Mouse (Mus musculus): ENCODE data around the gene Pdhx. TPM values are rescaled to one million over a fixed set of nuclear protein-coding genes. Genes with fewer than 3 reads are reported as not detected.

Gene Pdhx
- total and polyA plus RNA-seq, 2 experiments = 19.2 to 24.0 TPM

GRCm38 (mm10) chr2:102979519-102979918 lies 93.8 kb downstream of the Pdhx start:
- no peaks in the 10 kb centered on the region for H3K36me3 ChIP-seq (ENCODE audit: control insufficient read depth, insufficient read depth, low read length)
- H3K27ac ChIP-seq (replicated peaks; ENCODE audit: insufficient read depth, low read depth, low read length) = no peak overlapping the region
- TF ChIP-seq CTCF (IDR thresholded peaks at IDR 0.05; ENCODE audit: low read depth, low read length) = no peak
- TF ChIP-seq POLR2A (IDR thresholded peaks at IDR 0.05; ENCODE audit: extremely low read depth, insufficient read depth, low read length) = no peak
- H3K79me2 ChIP-seq (ENCODE audit: control insufficient read depth, insufficient read depth, low read length) = no peaks in the 10 kb centered on the region
- no peaks in the 10 kb centered on the region for H3K4me1 ChIP-seq (ENCODE audit: control insufficient read depth, insufficient read depth, low read length)
- 88% methylated on average over 2 of the region's 2 CpGs for WGBS
- no peak for DNase-seq (ENCODE audit: extremely low read depth, low read depth, low spot score)
- H3K27me3 ChIP-seq (ENCODE audit: control insufficient read depth, insufficient read depth, low read length) = no peaks in the 10 kb centered on the region
- H3K4me3 ChIP-seq (ENCODE audit: insufficient read depth, low read depth, low read length) = no peak overlapping the region
- no peak overlapping the region for H3K9ac ChIP-seq (ENCODE audit: low read depth, low read length)

GRCm38 (mm10) chr2:102979112-102979511 lies 94.2 kb downstream of the Pdhx start:
- H3K79me2 ChIP-seq (ENCODE audit: control insufficient read depth, insufficient read depth, low read length) = no peaks in the 10 kb centered on the region
- no peak overlapping the region for H3K27ac ChIP-seq (replicated peaks; ENCODE audit: insufficient read depth, low read depth, low read length)
- no peak for DNase-seq (ENCODE audit: extremely low read depth, low read depth, low spot score)
- no peak overlapping the region for H3K9ac ChIP-seq (ENCODE audit: low read depth, low read length)
- TF ChIP-seq POLR2A (IDR thresholded peaks at IDR 0.05; ENCODE audit: extremely low read depth, insufficient read depth, low read length) = no peak
- no peak for TF ChIP-seq CTCF (IDR thresholded peaks at IDR 0.05; ENCODE audit: low read depth, low read length)
- H3K27me3 ChIP-seq (ENCODE audit: control insufficient read depth, insufficient read depth, low read length) = no peaks in the 10 kb centered on the region
- no peaks in the 10 kb centered on the region for H3K36me3 ChIP-seq (ENCODE audit: control insufficient read depth, insufficient read depth, low read length)
- no peak overlapping the region for H3K4me3 ChIP-seq (ENCODE audit: insufficient read depth, low read depth, low read length)
- no peaks in the 10 kb centered on the region for H3K4me1 ChIP-seq (ENCODE audit: control insufficient read depth, insufficient read depth, low read length)

GRCm38 (mm10) chr2:102975358-102975945 lies 97.9 kb downstream of the Pdhx start:
- Histone ChIP-seq H3K27me3 (ENCODE audit: control insufficient read depth, insufficient read depth, low read length) (no peaks in the 10 kb centered on the region), H3K36me3 (ENCODE audit: control insufficient read depth, insufficient read depth, low read length) (no peaks in the 10 kb centered on the region), H3K4me1 (ENCODE audit: control insufficient read depth, insufficient read depth, low read length) (no peaks in the 10 kb centered on the region), H3K4me3 (ENCODE audit: insufficient read depth, low read depth, low read length) (no peak overlapping the region), H3K9ac (ENCODE audit: low read depth, low read length) (no peak overlapping the region), H3K27ac (replicated peaks; ENCODE audit: insufficient read depth, low read depth, low read length) (no peak overlapping the region), H3K79me2 (ENCODE audit: control insufficient read depth, insufficient read depth, low read length) (no peaks in the 10 kb centered on the region)
- WGBS = 58% methylated on average over 5 of the region's 5 CpGs
- TF ChIP-seq CTCF (IDR thresholded peaks at IDR 0.05; ENCODE audit: low read depth, low read length) = no peak
- no peak for TF ChIP-seq POLR2A (IDR thresholded peaks at IDR 0.05; ENCODE audit: extremely low read depth, insufficient read depth, low read length)
- DNase-seq (ENCODE audit: extremely low read depth, low read depth, low spot score) = no peak

- Histone ChIP-seq H3K27me3 (ENCODE audit: control insufficient read depth, insufficient read depth, low read length) (no peaks in the 10 kb centered on the region), H3K27ac (replicated peaks; ENCODE audit: insufficient read depth, low read depth, low read length) (no peak overlapping the region), H3K36me3 (ENCODE audit: control insufficient read depth, insufficient read depth, low read length) (no peaks in the 10 kb centered on the region), H3K9ac (ENCODE audit: low read depth, low read length) (no peak overlapping the region), H3K4me1 (ENCODE audit: control insufficient read depth, insufficient read depth, low read length) (no peaks in the 10 kb centered on the region), H3K79me2 (ENCODE audit: control insufficient read depth, insufficient read depth, low read length) (no peaks in the 10 kb centered on the region), H3K4me3 (ENCODE audit: insufficient read depth, low read depth, low read length) (no peak overlapping the region)
- WGBS = 95% methylated on average over 3 of the region's 3 CpGs
- no peak for DNase-seq (ENCODE audit: extremely low read depth, low read depth, low spot score)
- no peak for TF ChIP-seq POLR2A (IDR thresholded peaks at IDR 0.05; ENCODE audit: extremely low read depth, insufficient read depth, low read length)
- no peak for TF ChIP-seq CTCF (IDR thresholded peaks at IDR 0.05; ENCODE audit: low read depth, low read length)
Measured at GRCm38 (mm10) chr2:102973115-102973514, 100.2 kb downstream of the Pdhx start.

GRCm38 (mm10) chr2:102972575-102972974 lies 100.7 kb downstream of the Pdhx start:
- WGBS = 45% methylated on average over 5 of the region's 5 CpGs
- Histone ChIP-seq H3K79me2 (ENCODE audit: control insufficient read depth, insufficient read depth, low read length) (no peaks in the 10 kb centered on the region), H3K27ac (replicated peaks; ENCODE audit: insufficient read depth, low read depth, low read length) (no peak overlapping the region), H3K36me3 (ENCODE audit: control insufficient read depth, insufficient read depth, low read length) (no peaks in the 10 kb centered on the region), H3K27me3 (ENCODE audit: control insufficient read depth, insufficient read depth, low read length) (no peaks in the 10 kb centered on the region), H3K4me3 (ENCODE audit: insufficient read depth, low read depth, low read length) (no peak overlapping the region), H3K9ac (ENCODE audit: low read depth, low read length) (no peak overlapping the region), H3K4me1 (ENCODE audit: control insufficient read depth, insufficient read depth, low read length) (no peaks in the 10 kb centered on the region)
- TF ChIP-seq CTCF (IDR thresholded peaks at IDR 0.05; ENCODE audit: low read depth, low read length) (no peak), POLR2A (IDR thresholded peaks at IDR 0.05; ENCODE audit: extremely low read depth, insufficient read depth, low read length) (no peak)
- no peak for DNase-seq (ENCODE audit: extremely low read depth, low read depth, low spot score)

GRCm38 (mm10) chr2:102971951-102972350 lies 101.4 kb downstream of the Pdhx start:
- Histone ChIP-seq H3K36me3 (ENCODE audit: control insufficient read depth, insufficient read depth, low read length) (no peaks in the 10 kb centered on the region), H3K4me1 (ENCODE audit: control insufficient read depth, insufficient read depth, low read length) (no peaks in the 10 kb centered on the region), H3K27me3 (ENCODE audit: control insufficient read depth, insufficient read depth, low read length) (no peaks in the 10 kb centered on the region), H3K9ac (ENCODE audit: low read depth, low read length) (no peak overlapping the region), H3K79me2 (ENCODE audit: control insufficient read depth, insufficient read depth, low read length) (no peaks in the 10 kb centered on the region), H3K4me3 (ENCODE audit: insufficient read depth, low read depth, low read length) (no peak overlapping the region), H3K27ac (replicated peaks; ENCODE audit: insufficient read depth, low read depth, low read length) (no peak overlapping the region)
- no peak for DNase-seq (ENCODE audit: extremely low read depth, low read depth, low spot score)
- no peak for TF ChIP-seq CTCF (IDR thresholded peaks at IDR 0.05; ENCODE audit: low read depth, low read length)
- no peak for TF ChIP-seq POLR2A (IDR thresholded peaks at IDR 0.05; ENCODE audit: extremely low read depth, insufficient read depth, low read length)

Other genes starting within 250 kb of the Pdhx start
- 3.3 and 6.0 TPM in 2 replicates for gene Cd44, start 171.8 kb downstream of the Pdhx start, total RNA-seq (2014; rRNA removed)
- 1.1 and 2.2 TPM in 2 replicates for gene Cd44, start 171.8 kb downstream of the Pdhx start, polyA plus RNA-seq (2012; rRNA removed)
- gene Apip, start 162 bp upstream of the Pdhx start, total RNA-seq (2014; rRNA removed) = 22.5 and 30.3 TPM in 2 replicates
- gene Apip, start 162 bp upstream of the Pdhx start, polyA plus RNA-seq (2012; rRNA removed) = 12.5 and 13.6 TPM in 2 replicates
- 0.74 and 0.94 TPM in 2 replicates for gene Ehf, start 229.8 kb upstream of the Pdhx start, total RNA-seq (2014; rRNA removed)
- 0.40 and 0.49 TPM in 2 replicates for gene Ehf, start 229.8 kb upstream of the Pdhx start, polyA plus RNA-seq (2012; rRNA removed)